Mouse (Mus musculus) MEL-GATA-1-ER (cell line): ENCODE measurements around the gene Alpk1.

Source experiments
- DNase-seq: peaks from one replicate; pipeline ENCODE4 v3.0.0-alpha.2; 2012; ENCODE audit warnings: low read depth; ENCODE audit errors: extremely low read depth

The Alpk1 gene

GRCm38 (mm10) chr3:127745504-127745903 is 34.8 kb downstream of the Alpk1 start:
- DNase-seq, result no peak

- no peak for DNase-seq
Observed at GRCm38 (mm10) chr3:127743614-127744365, 36.5 kb downstream of the Alpk1 start.

- DNase-seq, result no peak
Observed at GRCm38 (mm10) chr3:127741473-127741872, 38.9 kb downstream of the Alpk1 start.

GRCm38 (mm10) chr3:127737876-127738275 is 42.5 kb downstream of the Alpk1 start:
- DNase-seq, result no peak

GRCm38 (mm10) chr3:127735395-127735794 is 44.9 kb downstream of the Alpk1 start:
- DNase-seq, result no peak

GRCm38 (mm10) chr3:127729513-127730137 is 50.7 kb downstream of the Alpk1 start:
- DNase-seq, result no peak

GRCm38 (mm10) chr3:127728851-127729512 is 51.3 kb downstream of the Alpk1 start:
- DNase-seq, result no peak

GRCm38 (mm10) chr3:127728046-127728445 is 52.3 kb downstream of the Alpk1 start:
- no peak for DNase-seq

GRCm38 (mm10) chr3:127720948-127721347 is 59.4 kb downstream of the Alpk1 start:
- no peak for DNase-seq

GRCm38 (mm10) chr3:127720050-127720449 is 60.3 kb downstream of the Alpk1 start:
- DNase-seq, result no peak

- DNase-seq, result no peak
Observed at GRCm38 (mm10) chr3:127719601-127720000, 60.7 kb downstream of the Alpk1 start.

GRCm38 (mm10) chr3:127716759-127717158 is 63.6 kb downstream of the Alpk1 start:
- no peak for DNase-seq

GRCm38 (mm10) chr3:127713112-127713511 is 67.2 kb downstream of the Alpk1 start:
- DNase-seq, result no peak

GRCm38 (mm10) chr3:127711536-127711935 is 68.8 kb downstream of the Alpk1 start:
- DNase-seq, result no peak

GRCm38 (mm10) chr3:127707089-127707485 is 73.2 kb downstream of the Alpk1 start:
- DNase-seq, result no peak

GRCm38 (mm10) chr3:127706445-127707088 is 73.8 kb downstream of the Alpk1 start:
- DNase-seq, result no peak

GRCm38 (mm10) chr3:127705515-127706444 is 74.5 kb downstream of the Alpk1 start:
- no peak for DNase-seq

GRCm38 (mm10) chr3:127705139-127705514 is 75.2 kb downstream of the Alpk1 start:
- no peak for DNase-seq

- DNase-seq, result no peak
Observed at GRCm38 (mm10) chr3:127701196-127701825, 79.0 kb downstream of the Alpk1 start.

- no peak for DNase-seq
Observed at GRCm38 (mm10) chr3:127698636-127699035, 81.7 kb downstream of the Alpk1 start.
